In the genomic region with DNA sequence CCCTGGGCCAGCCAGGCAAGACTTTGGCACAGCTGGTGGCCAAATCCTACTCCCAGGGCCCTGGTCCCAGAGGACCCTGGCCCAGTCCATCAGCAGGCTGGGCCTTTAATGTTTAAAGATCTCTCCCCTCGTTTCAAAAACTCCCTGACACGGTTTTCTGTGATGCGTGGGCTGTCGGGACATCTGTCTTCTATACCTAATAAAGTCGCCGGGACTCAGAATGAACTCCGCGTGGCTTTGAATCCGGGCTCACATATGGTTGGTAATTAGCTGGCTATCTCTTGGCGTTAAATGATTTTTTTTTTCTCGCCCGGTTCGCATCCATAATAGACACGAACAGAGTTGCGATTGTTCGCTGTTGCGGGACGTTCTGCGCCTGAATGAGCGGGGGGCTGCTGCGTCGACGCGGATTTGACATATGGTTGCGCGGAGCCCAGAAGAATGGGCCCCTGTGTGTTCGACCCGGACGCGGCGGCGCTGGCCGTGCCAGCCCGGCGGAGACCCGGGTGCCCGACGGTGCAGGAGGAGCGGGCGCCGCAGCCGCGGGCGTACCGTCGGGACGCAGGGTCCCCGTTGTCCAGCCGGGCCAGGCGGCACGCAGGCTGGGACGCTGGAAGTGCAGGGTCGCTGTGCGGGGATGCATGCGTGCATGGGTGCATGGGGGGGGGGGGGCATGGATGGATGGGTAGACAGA, we compare ENCODE assay signal across 11 mouse cellular contexts. TPM values are rescaled to one million over a fixed set of nuclear protein-coding genes. Genes with fewer than 3 reads are reported as not detected.
DNase-seq lines count a peak whose midpoint lies in the region; ATAC-seq lines count a peak whose summit lies in the region.
"Had no signal": no experiment of that assay in that cellular context is flagged by ENCODE, and none has a peak within 500 bp of the region (broad histone marks: within the 10 kb centered on the region; RNA-seq: fewer than 3 reads in every experiment).

No protein-coding gene starts in this region.

- peak overlapping the region; percentile 62 for H3K9ac ChIP-seq in hindbrain, embryonic 14.5 days
- peak overlapping the region; percentile 69 for H3K9ac ChIP-seq in midbrain, embryonic 13.5 days (replicated peaks)

- WGBS in heart, embryonic 10.5 days = 4% methylated on average over 55 of the region's 55 CpGs
- WGBS in hindbrain, embryonic 14.5 days = 1% methylated on average over 55 of the region's 55 CpGs
- 1% methylated on average over 55 of the region's 55 CpGs for WGBS in midbrain, embryonic 13.5 days

- peak; percentile 43; the same call in 1 of the 2 replicates for ATAC-seq in hindbrain, embryonic 14.5 days (ENCODE audit: low FRiP score)
- peak; percentile 65 for ATAC-seq in midbrain, embryonic 13.5 days

- no peaks in the 10 kb centered on the region for H3K36me3 ChIP-seq in heart, embryonic 10.5 days
- no peaks in the 10 kb centered on the region for H3K36me3 ChIP-seq in hindbrain, embryonic 14.5 days (replicated peaks; ENCODE audit: control insufficient read depth, insufficient read depth)
- no peaks in the 10 kb centered on the region for H3K36me3 ChIP-seq in midbrain, embryonic 13.5 days

- DNase-seq in heart, embryonic 10.5 days (ENCODE audit: low spot score) = no peak
- no peak for DNase-seq in heart, adult 8-10 months (ENCODE audit: low spot score)
- peak; percentile 11 for DNase-seq in ZHBTc4 (ENCODE audit: low read depth, low spot score)
- peak; percentile 58 for DNase-seq in hindbrain, embryonic 14.5 days (ENCODE audit: low spot score)
- DNase-seq in layer of hippocampus, adult 11-12 months (ENCODE audit: low spot score) = no peak
- no peak for DNase-seq in left cerebral cortex, adult 11 months (ENCODE audit: low spot score)
- no peak for DNase-seq in spleen, postnatal 4 days (ENCODE audit: low spot score in 2 of 2)
- DNase-seq: gastrocnemius, postnatal 36 days had no signal

- H3K4me1 ChIP-seq in heart, embryonic 10.5 days = peaks cover 19% of the 10 kb centered on the region
- peaks cover 18% of the 10 kb centered on the region; the same call in 1 of the 2 replicates for H3K4me1 ChIP-seq in hindbrain, embryonic 14.5 days (replicated peaks; ENCODE audit: control insufficient read depth, insufficient read depth, low read length)
- peaks cover 42% of the 10 kb centered on the region for H3K4me1 ChIP-seq in midbrain, embryonic 13.5 days (replicated peaks)

- peak overlapping the region; percentile 60 for H3K4me3 ChIP-seq in heart, embryonic 10.5 days
- H3K4me3 ChIP-seq in hindbrain, embryonic 14.5 days (replicated peaks; ENCODE audit: low read length) = peak overlapping the region; percentile 27
- H3K4me3 ChIP-seq in midbrain, embryonic 13.5 days (replicated peaks) = peak overlapping the region; percentile 38
- H3K4me3 ChIP-seq: myocyte had no signal

- peak overlapping the region; percentile 86 for H3K27ac ChIP-seq in heart, embryonic 10.5 days
- peak overlapping the region; percentile 62 for H3K27ac ChIP-seq in hindbrain, embryonic 14.5 days
- H3K27ac ChIP-seq in midbrain, embryonic 13.5 days = peak overlapping the region; percentile 90

- H3K9me3 ChIP-seq in heart, embryonic 10.5 days = no peaks in the 10 kb centered on the region
- H3K9me3 ChIP-seq in hindbrain, embryonic 14.5 days (ENCODE audit: control insufficient read depth, low read length) = no peaks in the 10 kb centered on the region
- H3K9me3 ChIP-seq in midbrain, embryonic 13.5 days = no peaks in the 10 kb centered on the region

- peak overlapping the region; percentile 61 for H3K4me2 ChIP-seq in hindbrain, embryonic 14.5 days (replicated peaks)
- peak overlapping the region; percentile 60 for H3K4me2 ChIP-seq in midbrain, embryonic 13.5 days (replicated peaks)

- H3K27me3 ChIP-seq in heart, embryonic 10.5 days (ENCODE audit: insufficient read depth, poor library complexity, severe bottlenecking) = peaks cover 80% of the 10 kb centered on the region
- peaks cover 4% of the 10 kb centered on the region; the same call in 1 of the 2 replicates for H3K27me3 ChIP-seq in hindbrain, embryonic 14.5 days (ENCODE audit: control insufficient read depth, insufficient read depth, low read length)
- H3K27me3 ChIP-seq in midbrain, embryonic 13.5 days = peaks cover 24% of the 10 kb centered on the region; the same call in 1 of the 2 replicates

RNA-seq across cellular contexts. Expression of gene Cdkn1c, which starts 15.7 kb away (rescaled TPM):
- polyA plus RNA-seq in heart, embryonic 10.5 days (2016; fragmentation: Nextera tagmentation; extraction: Ambion mirVana) = 1,495 and 1,694 TPM in 2 replicates
- total RNA-seq in heart, adult 8-10 months (2022) = 10 to 100 TPM; 27.9 to 44.7 (median 34.9) TPM
- 293 and 336 TPM in 2 replicates for polyA plus RNA-seq in hindbrain, embryonic 14.5 days (2014; fragmentation: Nextera tagmentation; extraction: Ambion mirVana)
- 379 and 515 TPM in 2 replicates for polyA plus RNA-seq in midbrain, embryonic 13.5 days (2015; fragmentation: Nextera tagmentation; extraction: Ambion mirVana)

RNA-seq across cellular contexts. Expression of gene Slc22a18, which starts 28.4 kb away (rescaled TPM):
- polyA plus RNA-seq in heart, embryonic 10.5 days (2016; fragmentation: Nextera tagmentation; extraction: Ambion mirVana) = 0.54 and 1.3 TPM in 2 replicates
- under 1 TPM; 0.52 to 0.85 (median 0.54) TPM for total RNA-seq in heart, adult 8-10 months (2022)
- 0.90 and 1.0 TPM in 2 replicates for polyA plus RNA-seq in hindbrain, embryonic 14.5 days (2014; fragmentation: Nextera tagmentation; extraction: Ambion mirVana)
- polyA plus RNA-seq in midbrain, embryonic 13.5 days (2015; fragmentation: Nextera tagmentation; extraction: Ambion mirVana) = 0.39 and 0.74 TPM in 2 replicates
- polyA plus RNA-seq: C2C12 had no signal

RNA-seq across cellular contexts. Expression of gene Phlda2, which starts 57.8 kb away (rescaled TPM):
- polyA plus RNA-seq in heart, embryonic 10.5 days (2016; fragmentation: Nextera tagmentation; extraction: Ambion mirVana) = 2.9 and 9.8 TPM in 2 replicates
- not detected for total RNA-seq in heart, adult 8-10 months (2022)
- 0.57 and 0.87 TPM in 2 replicates for polyA plus RNA-seq in hindbrain, embryonic 14.5 days (2014; fragmentation: Nextera tagmentation; extraction: Ambion mirVana)
- polyA plus RNA-seq in midbrain, embryonic 13.5 days (2015; fragmentation: Nextera tagmentation; extraction: Ambion mirVana) = 0.37 and 0.73 TPM in 2 replicates
- total RNA-seq: gastrocnemius, postnatal 36 days had no signal
- polyA plus RNA-seq: myocyte had no signal

Comparison
In these comparisons a context has a peak if more than half of its experiments do, and no peak if none do; other contexts are left out.
1. DNase-seq: peak in ZHBTc4 (single experiment) and hindbrain, embryonic 14.5 days (single experiment); none in heart, embryonic 10.5 days (single experiment), heart, adult 8-10 months (single experiment), layer of hippocampus, adult 11-12 months (single experiment), left cerebral cortex, adult 11 months (single experiment) and spleen, postnatal 4 days (0 of 2).
2. Peak in every context shown above with its lines, with median percentiles within 50 percentile points of each other: H3K27ac ChIP-seq and H3K4me3 ChIP-seq.